Mouse (Mus musculus): ENCODE results near the gene Kdm1a.

GRCm38 (mm10) chr4:136557638-136558037 lies 44.9 kb downstream of the Kdm1a start:
- no peak for TF ChIP-seq GATA1 (IDR thresholded peaks at IDR 0.05; ENCODE audit: borderline replicate concordance, low read length)
- TF ChIP-seq FLI1 (IDR thresholded peaks at IDR 0.05; ENCODE audit: low read length): no peak
